8 mouse cellular contexts compared by ENCODE assay signal in the genomic region with DNA sequence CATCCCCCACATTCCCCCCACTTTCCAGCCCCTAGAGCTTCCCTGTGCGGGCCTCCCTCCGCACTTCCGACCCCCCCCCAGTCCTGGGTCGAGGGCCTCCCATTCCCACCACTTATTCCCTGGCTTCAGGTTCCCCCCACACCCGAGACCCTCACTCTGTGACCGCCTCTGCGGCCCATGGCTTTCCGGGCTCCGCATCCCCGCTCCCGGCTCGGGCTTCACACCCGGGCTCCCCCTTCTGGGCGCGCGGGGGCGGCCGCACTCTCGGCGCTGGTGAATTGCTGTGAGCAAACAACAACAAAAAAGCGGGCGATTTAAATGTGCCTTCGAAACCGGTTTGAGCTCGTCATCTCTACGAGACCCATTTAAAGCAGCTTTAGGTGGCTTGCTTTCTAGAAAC. TPM values are rescaled to one million over a fixed set of nuclear protein-coding genes. Genes with fewer than 3 reads are reported as not detected.
DNase-seq lines count a peak whose midpoint lies in the region; ATAC-seq and TF ChIP-seq lines count a peak whose summit lies in the region.

No protein-coding gene starts in this region.

- H3K4me1 ChIP-seq in ES-Bruce4 (ENCODE audit: control insufficient read depth, insufficient read depth, low read length): peaks cover 6% of the 10 kb centered on the region
- peaks cover 11% of the 10 kb centered on the region for H3K4me1 ChIP-seq in forebrain, embryonic 16.5 days (replicated peaks; ENCODE audit: control insufficient read depth, insufficient read depth, low read length)
- H3K4me1 ChIP-seq in neural tube, embryonic 15.5 days: peaks cover 9% of the 10 kb centered on the region
- H3K4me1 ChIP-seq in testis, adult 2 months (ENCODE audit: control insufficient read depth, insufficient read depth, low read length): peaks cover 13% of the 10 kb centered on the region

- peak; percentile 67 for ATAC-seq in forebrain, embryonic 16.5 days
- peak; percentile 78 for ATAC-seq in neural tube, embryonic 15.5 days (ENCODE audit: low FRiP score)

- WGBS in forebrain, embryonic 16.5 days: under 1% methylated on average over 26 of the region's 26 CpGs
- under 1% methylated on average over 26 of the region's 26 CpGs for WGBS in neural tube, embryonic 15.5 days

- peak overlapping the region; percentile 64 for H3K4me3 ChIP-seq in ES-Bruce4 (ENCODE audit: low read depth, low read length)
- peak overlapping the region; percentile 84 for H3K4me3 ChIP-seq in forebrain, embryonic 16.5 days (replicated peaks; ENCODE audit: low read length)
- H3K4me3 ChIP-seq in neural tube, embryonic 15.5 days (replicated peaks): peak overlapping the region; percentile 82
- peak overlapping the region; percentile 82 for H3K4me3 ChIP-seq in testis, adult 2 months (ENCODE audit: control insufficient read depth, low read depth, low read length)

- H3K9ac ChIP-seq in ES-Bruce4 (ENCODE audit: low read depth, poor library complexity, severe bottlenecking): peak overlapping the region; percentile 93
- peak overlapping the region; percentile 94 for H3K9ac ChIP-seq in forebrain, embryonic 16.5 days (replicated peaks; ENCODE audit: low read depth, low read length)
- peak overlapping the region; percentile 90 for H3K9ac ChIP-seq in neural tube, embryonic 15.5 days (replicated peaks)

- TF ChIP-seq EP300 in ES-Bruce4 (IDR thresholded peaks at IDR 0.05; ENCODE audit: insufficient read depth, low read depth, low read length): no peak

- no peaks in the 10 kb centered on the region for H3K27me3 ChIP-seq in ES-Bruce4 (ENCODE audit: control insufficient read depth, insufficient read depth, low read length, poor library complexity, severe bottlenecking)
- H3K27me3 ChIP-seq in forebrain, embryonic 16.5 days (replicated peaks; ENCODE audit: control insufficient read depth, insufficient read depth, low read length): no peaks in the 10 kb centered on the region
- no peaks in the 10 kb centered on the region for H3K27me3 ChIP-seq in neural tube, embryonic 15.5 days (replicated peaks)
- H3K27me3 ChIP-seq in testis, adult 2 months (ENCODE audit: control insufficient read depth, insufficient read depth, low read length): no peaks in the 10 kb centered on the region

- H3K9me3 ChIP-seq in ES-Bruce4 (replicated peaks; ENCODE audit: control insufficient read depth, insufficient read depth, low read length, poor library complexity, severe bottlenecking): no peaks in the 10 kb centered on the region
- H3K9me3 ChIP-seq in forebrain, embryonic 16.5 days (ENCODE audit: control insufficient read depth, low read length): no peaks in the 10 kb centered on the region
- H3K9me3 ChIP-seq in neural tube, embryonic 15.5 days (replicated peaks): no peaks in the 10 kb centered on the region

- H3K36me3 ChIP-seq in ES-Bruce4 (ENCODE audit: control insufficient read depth, insufficient read depth, low read length, poor library complexity, severe bottlenecking): peaks cover 49% of the 10 kb centered on the region
- H3K36me3 ChIP-seq in forebrain, embryonic 16.5 days (ENCODE audit: control insufficient read depth, insufficient read depth): no peaks in the 10 kb centered on the region
- H3K36me3 ChIP-seq in neural tube, embryonic 15.5 days: no peaks in the 10 kb centered on the region
- no peaks in the 10 kb centered on the region for H3K36me3 ChIP-seq in testis, adult 2 months (ENCODE audit: control insufficient read depth, insufficient read depth, low read length)

- H3K27ac ChIP-seq in ES-Bruce4 (ENCODE audit: insufficient read depth, low read length): peak overlapping the region; percentile 21; the same call in 1 of the 2 replicates
- H3K27ac ChIP-seq in forebrain, embryonic 16.5 days (ENCODE audit: low read length): peak overlapping the region; percentile 98
- H3K27ac ChIP-seq in neural tube, embryonic 15.5 days (replicated peaks): peak overlapping the region; percentile 96
- peak overlapping the region; percentile 56 for H3K27ac ChIP-seq in testis, adult 2 months (ENCODE audit: control insufficient read depth, insufficient read depth, low read depth, low read length)

- no peak for TF ChIP-seq POLR2A in ES-Bruce4 (IDR thresholded peaks at IDR 0.05; ENCODE audit: insufficient read depth, low read length)
- TF ChIP-seq POLR2A in testis, adult 2 months (IDR thresholded peaks at IDR 0.05; ENCODE audit: control insufficient read depth, low read depth, low read length): no peak

- TF ChIP-seq CTCF in ES-Bruce4 (IDR thresholded peaks at IDR 0.05; ENCODE audit: low read depth, low read length): peak; percentile 12
- TF ChIP-seq CTCF in testis, adult 2 months (IDR thresholded peaks at IDR 0.05; ENCODE audit: control insufficient read depth, insufficient read depth, insufficient replicate concordance, low read depth, low read length): no peak

- peak; percentile 86 for DNase-seq in cerebellum, adult 18-20 months
- DNase-seq in heart, postnatal 25 days (ENCODE audit: low spot score): peak; percentile 60
- peak; percentile 70 to 88 for DNase-seq in layer of hippocampus, adult 18-20 months (ENCODE audit: low spot score in 2 of 2)
- DNase-seq in lung, adult 18-20 months: peak; percentile 80 to 89

- intact Hi-C loops in heart, postnatal 25 days (cut with DNase I): loop anchor here (2.0 to 5.0 kb wide), 2 partner anchors 15 to 36 kb away; no protein-coding TSS in a partner anchor

- peak overlapping the region; percentile 77 for H3K4me2 ChIP-seq in forebrain, embryonic 16.5 days (ENCODE audit: low read length)
- peak overlapping the region; percentile 92 for H3K4me2 ChIP-seq in neural tube, embryonic 15.5 days

RNA-seq across cellular contexts. Expression of gene Jade1, which starts 10.4 kb away (rescaled TPM):
- polyA plus RNA-seq in ES-Bruce4 (2011; ENCODE audit: insufficient read depth, insufficient read length, low read depth, missing spikeins): 179 and 201 TPM in 2 replicates
- 20.7 and 23.6 TPM in 2 replicates for polyA plus RNA-seq in forebrain, embryonic 16.5 days (2015; fragmentation: Nextera tagmentation; extraction: Ambion mirVana)
- total RNA-seq in heart, postnatal 25 days (2021): 10 to 100 TPM; 29.9 to 36.7 TPM
- total RNA-seq in layer of hippocampus, adult 18-20 months (2021): 10 to 100 TPM; 40.5 to 40.7 TPM
- polyA plus RNA-seq in neural tube, embryonic 15.5 days (2015; fragmentation: Nextera tagmentation; extraction: Ambion mirVana): 15.2 and 15.6 TPM in 2 replicates
- 7.8 and 9.1 TPM in 2 replicates for polyA plus RNA-seq in testis, adult 2 months (2012; rRNA removed)

Comparison
In these comparisons a context has a peak if more than half of its experiments do, and no peak if none do; other contexts are left out.
1. Peak in every context shown above with its lines: DNase-seq, ATAC-seq, H3K4me3 ChIP-seq and H3K27ac ChIP-seq.
2. H3K27ac ChIP-seq: peak in every context shown above with its lines; median percentile 98 in forebrain, embryonic 16.5 days; 96 in neural tube, embryonic 15.5 days; 56 in testis, adult 2 months; 21 in ES-Bruce4.